Mouse (Mus musculus) frontal cortex, adult 2 months (tissue): ENCODE measurements at regions not wholly inside any gene's neighbourhood (a gene's known extent, or its start where the extent isn't known, plus 50 kb on each side); places are given as distances from the start of the nearest gene placed in this dataset.

Experiments used
- DNase-seq, 2 experiments: peaks; one replicate each; pipeline ENCODE4 v3.0.0; 2022; ENCODE audit warnings: low spot score in 1 of 2; ENCODE audit errors: extremely low spot score in 1 of 2

- DNase-seq: no peak
Observed at GRCm38 (mm10) chr9:47423462-47423832, 106.5 kb upstream of the Cadm1 start.

GRCm38 (mm10) chr9:47424191-47424590 is 105.8 kb upstream of the Cadm1 start:
- no peak for DNase-seq

GRCm38 (mm10) chr9:47426712-47427111 is 103.3 kb upstream of the Cadm1 start:
- DNase-seq: peak in 1 of 2 experiments; percentile 20

- no peak for DNase-seq
Observed at GRCm38 (mm10) chr9:47428710-47429341, 101.1 kb upstream of the Cadm1 start.

GRCm38 (mm10) chr9:47429691-47430090 is 100.3 kb upstream of the Cadm1 start:
- DNase-seq: no peak

GRCm38 (mm10) chr9:47432715-47433114 is 97.3 kb upstream of the Cadm1 start:
- DNase-seq: no peak

GRCm38 (mm10) chr9:47433185-47433584 is 96.8 kb upstream of the Cadm1 start:
- DNase-seq: no peak

GRCm38 (mm10) chr9:47434091-47434490 is 95.9 kb upstream of the Cadm1 start:
- DNase-seq: no peak

- DNase-seq: no peak
Observed at GRCm38 (mm10) chr9:47438976-47439375, 91.0 kb upstream of the Cadm1 start.

- no peak for DNase-seq
Observed at GRCm38 (mm10) chr9:47439506-47439905, 90.5 kb upstream of the Cadm1 start.

GRCm38 (mm10) chr9:47440128-47440527 is 89.8 kb upstream of the Cadm1 start:
- DNase-seq: peak in 1 of 2 experiments; percentile 41

- DNase-seq: no peak
Observed at GRCm38 (mm10) chr9:47441155-47441554, 88.8 kb upstream of the Cadm1 start.

- DNase-seq: no peak
Observed at GRCm38 (mm10) chr9:47444168-47444567, 85.8 kb upstream of the Cadm1 start.

GRCm38 (mm10) chr9:47444752-47445151 is 85.2 kb upstream of the Cadm1 start:
- DNase-seq: no peak

GRCm38 (mm10) chr9:47445332-47445731 is 84.6 kb upstream of the Cadm1 start:
- DNase-seq: peak in 1 of 2 experiments; percentile 42

GRCm38 (mm10) chr9:47452752-47453151 is 77.2 kb upstream of the Cadm1 start:
- no peak for DNase-seq

- no peak for DNase-seq
Observed at GRCm38 (mm10) chr9:47458721-47459418, 71.1 kb upstream of the Cadm1 start.

GRCm38 (mm10) chr9:47459461-47460049 is 70.4 kb upstream of the Cadm1 start:
- no peak for DNase-seq

- DNase-seq: no peak
Observed at GRCm38 (mm10) chr9:47460241-47460640, 69.7 kb upstream of the Cadm1 start.

- no peak for DNase-seq
Observed at GRCm38 (mm10) chr9:47461915-47462314, 68.1 kb upstream of the Cadm1 start.

- DNase-seq: no peak
Observed at GRCm38 (mm10) chr9:47466767-47467166, 63.2 kb upstream of the Cadm1 start.

- DNase-seq: no peak
Observed at GRCm38 (mm10) chr9:47467815-47468214, 62.2 kb upstream of the Cadm1 start.
